Mouse (Mus musculus): ENCODE measurements around the gene Slc25a33. TPM values are rescaled to one million over a fixed set of nuclear protein-coding genes. Genes with fewer than 3 reads are reported as not detected.
"Not testable (repeated sequence)": the region's sequence is repeated elsewhere in the genome, so short reads cannot be mapped to it uniquely, and the experiment has no call there.

The Slc25a33 gene
- total RNA-seq (2015; ENCODE audit: low replicate concordance) (not detected in 2 replicates), total RNA-seq (2017; ENCODE audit: low replicate concordance) (not detected in 2 replicates)

- ATAC-seq (replicated peaks; ENCODE audit: low FRiP score, poor library complexity, severe bottlenecking): peak; percentile 97
These were observed at the start of gene Slc25a33 for GRCm38 (mm10) chr4:149774094-149774470. Gene Slc25a33 (minus strand): TSS chr4:149774277.

GRCm38 (mm10) chr4:149822586-149823196, 48.6 kb upstream of the Slc25a33 start:
- ATAC-seq (replicated peaks; ENCODE audit: low FRiP score, poor library complexity, severe bottlenecking): no peak

- no peak for ATAC-seq (replicated peaks; ENCODE audit: low FRiP score, poor library complexity, severe bottlenecking)
These were observed 48.0 kb upstream of the Slc25a33 start for GRCm38 (mm10) chr4:149822126-149822525.

- no peak for ATAC-seq (replicated peaks; ENCODE audit: low FRiP score, poor library complexity, severe bottlenecking)
These were observed 46.5 kb upstream of the Slc25a33 start for GRCm38 (mm10) chr4:149820569-149820968.

- no peak for ATAC-seq (replicated peaks; ENCODE audit: low FRiP score, poor library complexity, severe bottlenecking)
These were observed 45.1 kb upstream of the Slc25a33 start for GRCm38 (mm10) chr4:149819195-149819594.

GRCm38 (mm10) chr4:149816598-149816997, 42.5 kb upstream of the Slc25a33 start:
- no peak for ATAC-seq (replicated peaks; ENCODE audit: low FRiP score, poor library complexity, severe bottlenecking)

- no peak for ATAC-seq (replicated peaks; ENCODE audit: low FRiP score, poor library complexity, severe bottlenecking)
These were observed 41.5 kb upstream of the Slc25a33 start for GRCm38 (mm10) chr4:149815586-149815985.

- no peak for ATAC-seq (replicated peaks; ENCODE audit: low FRiP score, poor library complexity, severe bottlenecking)
These were observed 39.5 kb upstream of the Slc25a33 start for GRCm38 (mm10) chr4:149813409-149814184.

GRCm38 (mm10) chr4:149810372-149810771, 36.3 kb upstream of the Slc25a33 start:
- ATAC-seq (replicated peaks; ENCODE audit: low FRiP score, poor library complexity, severe bottlenecking): not testable (repeated sequence)

- no peak for ATAC-seq (replicated peaks; ENCODE audit: low FRiP score, poor library complexity, severe bottlenecking)
These were observed 34.6 kb upstream of the Slc25a33 start for GRCm38 (mm10) chr4:149808584-149809227.

- ATAC-seq (replicated peaks; ENCODE audit: low FRiP score, poor library complexity, severe bottlenecking): no peak
These were observed 34.0 kb upstream of the Slc25a33 start for GRCm38 (mm10) chr4:149808060-149808567.

- ATAC-seq (replicated peaks; ENCODE audit: low FRiP score, poor library complexity, severe bottlenecking): peak; percentile 84
These were observed 32.8 kb upstream of the Slc25a33 start for GRCm38 (mm10) chr4:149806699-149807381.

- ATAC-seq (replicated peaks; ENCODE audit: low FRiP score, poor library complexity, severe bottlenecking): no peak
These were observed 28.2 kb upstream of the Slc25a33 start for GRCm38 (mm10) chr4:149802269-149802668.

- no peak for ATAC-seq (replicated peaks; ENCODE audit: low FRiP score, poor library complexity, severe bottlenecking)
These were observed 26.5 kb upstream of the Slc25a33 start for GRCm38 (mm10) chr4:149800576-149800975.

GRCm38 (mm10) chr4:149800172-149800464, 26.0 kb upstream of the Slc25a33 start:
- no peak for ATAC-seq (replicated peaks; ENCODE audit: low FRiP score, poor library complexity, severe bottlenecking)

GRCm38 (mm10) chr4:149799346-149800171, 25.5 kb upstream of the Slc25a33 start:
- ATAC-seq (replicated peaks; ENCODE audit: low FRiP score, poor library complexity, severe bottlenecking): no peak

- ATAC-seq (replicated peaks; ENCODE audit: low FRiP score, poor library complexity, severe bottlenecking): no peak
These were observed 24.7 kb upstream of the Slc25a33 start for GRCm38 (mm10) chr4:149798684-149799309.

GRCm38 (mm10) chr4:149798116-149798515, 24.0 kb upstream of the Slc25a33 start:
- no peak for ATAC-seq (replicated peaks; ENCODE audit: low FRiP score, poor library complexity, severe bottlenecking)

GRCm38 (mm10) chr4:149797220-149797610, 23.1 kb upstream of the Slc25a33 start:
- ATAC-seq (replicated peaks; ENCODE audit: low FRiP score, poor library complexity, severe bottlenecking): no peak

Measured in erythroblast, adult 5-6 weeks (primary cell).